Mouse (Mus musculus): ENCODE measurements around the gene Mthfd1. TPM values are rescaled to one million over a fixed set of nuclear protein-coding genes. Genes with fewer than 3 reads are reported as not detected.
A peak's percentile ranks its signal among the peaks of the same experiment; 100 is the strongest.
"Not testable (repeated sequence)": the region's sequence is repeated elsewhere in the genome, so short reads cannot be mapped to it uniquely, and the experiment has no call there.

Mthfd1 gene
- 49.5 and 54.4 TPM in 2 replicates for polyA plus RNA-seq (2014; fragmentation: Nextera tagmentation; extraction: Ambion mirVana)

- Histone ChIP-seq H3K4me2 (replicated peaks; ENCODE audit: low read depth, low read length) (peak within 1 kb of the TSS; percentile 80), H3K9ac (ENCODE audit: low read depth, low read length) (peak within 1 kb of the TSS; percentile 57), H3K27me3 (ENCODE audit: control insufficient read depth, insufficient read depth, low read length) (no peaks in the 10 kb centered on the region), H3K27ac (ENCODE audit: low read depth, low read length) (0 out of 2 replicates have a peak within 1 kb of the TSS, but pooled peaks have one; percentile 12), H3K4me3 (ENCODE audit: low read depth, low read length) (peak within 1 kb of the TSS; percentile 51), H3K4me1 (replicated peaks; ENCODE audit: control insufficient read depth, insufficient read depth, low read length) (peaks cover 3% of the 10 kb centered on the region; the same call in 1 of the 2 replicates), H3K36me3 (ENCODE audit: control insufficient read depth, insufficient read depth, low read length) (no peaks in the 10 kb centered on the region), H3K9me3 (ENCODE audit: control insufficient read depth, low read length) (no peaks in the 10 kb centered on the region)
- WGBS: 2% methylated on average over 43 of the region's 43 CpGs
- DNase-seq (ENCODE audit: low spot score) (peak; percentile 88), ATAC-seq (ENCODE audit: low FRiP score) (peak; percentile 99)
These were observed at the start of gene Mthfd1 for GRCm38 (mm10) chr12:76254725-76255498. Gene Mthfd1, plus strand, starts transcription at chr12:76255298.

- no peaks in the 10 kb centered on the region for H3K36me3 ChIP-seq (ENCODE audit: control insufficient read depth, insufficient read depth, low read length)
- DNase-seq (ENCODE audit: low spot score) (no peak), ATAC-seq (ENCODE audit: low FRiP score) (no peak)
- H3K9me3 ChIP-seq (ENCODE audit: control insufficient read depth, low read length): no peaks in the 10 kb centered on the region
- no peak overlapping the region for H3K4me3 ChIP-seq (ENCODE audit: low read depth, low read length)
- H3K27me3 ChIP-seq (ENCODE audit: control insufficient read depth, insufficient read depth, low read length): no peaks in the 10 kb centered on the region
- no peak overlapping the region for H3K9ac ChIP-seq (ENCODE audit: low read depth, low read length)
- WGBS: 91% methylated on average over 5 of the region's 5 CpGs
- H3K27ac ChIP-seq (ENCODE audit: low read depth, low read length): no peak overlapping the region
- H3K4me2 ChIP-seq (replicated peaks; ENCODE audit: low read depth, low read length): no peak overlapping the region
- no peaks in the 10 kb centered on the region for H3K4me1 ChIP-seq (replicated peaks; ENCODE audit: control insufficient read depth, insufficient read depth, low read length)
These were observed 45.6 kb upstream of the Mthfd1 start for GRCm38 (mm10) chr12:76209429-76209974.

- no peak overlapping the region for H3K27ac ChIP-seq (ENCODE audit: low read depth, low read length)
- 21% methylated on average over 5 of the region's 5 CpGs for WGBS
- no peak overlapping the region for H3K4me3 ChIP-seq (ENCODE audit: low read depth, low read length)
- no peak overlapping the region for H3K4me2 ChIP-seq (replicated peaks; ENCODE audit: low read depth, low read length)
- DNase-seq (ENCODE audit: low spot score) (no peak), ATAC-seq (ENCODE audit: low FRiP score) (no peak)
- H3K9me3 ChIP-seq (ENCODE audit: control insufficient read depth, low read length): no peaks in the 10 kb centered on the region
- no peak overlapping the region for H3K9ac ChIP-seq (ENCODE audit: low read depth, low read length)
- H3K36me3 ChIP-seq (ENCODE audit: control insufficient read depth, insufficient read depth, low read length): no peaks in the 10 kb centered on the region
- no peaks in the 10 kb centered on the region for H3K4me1 ChIP-seq (replicated peaks; ENCODE audit: control insufficient read depth, insufficient read depth, low read length)
- H3K27me3 ChIP-seq (ENCODE audit: control insufficient read depth, insufficient read depth, low read length): no peaks in the 10 kb centered on the region
These were observed 40.0 kb upstream of the Mthfd1 start for GRCm38 (mm10) chr12:76215121-76215520.

- Histone ChIP-seq H3K27me3 (ENCODE audit: control insufficient read depth, insufficient read depth, low read length) (no peaks in the 10 kb centered on the region), H3K4me2 (replicated peaks; ENCODE audit: low read depth, low read length) (no peak overlapping the region), H3K4me1 (replicated peaks; ENCODE audit: control insufficient read depth, insufficient read depth, low read length) (no peaks in the 10 kb centered on the region), H3K36me3 (ENCODE audit: control insufficient read depth, insufficient read depth, low read length) (no peaks in the 10 kb centered on the region), H3K27ac (ENCODE audit: low read depth, low read length) (no peak overlapping the region), H3K4me3 (ENCODE audit: low read depth, low read length) (no peak overlapping the region), H3K9ac (ENCODE audit: low read depth, low read length) (no peak overlapping the region), H3K9me3 (ENCODE audit: control insufficient read depth, low read length) (no peaks in the 10 kb centered on the region)
- DNase-seq (ENCODE audit: low spot score) (no peak), ATAC-seq (ENCODE audit: low FRiP score) (no peak)
- WGBS: 78% methylated on average over 11 of the region's 11 CpGs
These were observed 38.4 kb upstream of the Mthfd1 start for GRCm38 (mm10) chr12:76216716-76217115.

- not testable (repeated sequence) for ATAC-seq (ENCODE audit: low FRiP score); H3K9me3 ChIP-seq (ENCODE audit: control insufficient read depth, low read length); H3K9ac ChIP-seq (ENCODE audit: low read depth, low read length); H3K27ac ChIP-seq (ENCODE audit: low read depth, low read length); H3K4me1 ChIP-seq (replicated peaks; ENCODE audit: control insufficient read depth, insufficient read depth, low read length); H3K4me3 ChIP-seq (ENCODE audit: low read depth, low read length); H3K27me3 ChIP-seq (ENCODE audit: control insufficient read depth, insufficient read depth, low read length); H3K4me2 ChIP-seq (replicated peaks; ENCODE audit: low read depth, low read length); H3K36me3 ChIP-seq (ENCODE audit: control insufficient read depth, insufficient read depth, low read length); DNase-seq (ENCODE audit: low spot score)
- 70% methylated on average over 2 of the region's 8 CpGs for WGBS
These were observed 33.0 kb upstream of the Mthfd1 start for GRCm38 (mm10) chr12:76222104-76222503.

GRCm38 (mm10) chr12:76230644-76231043, 24.5 kb upstream of the Mthfd1 start:
- H3K9me3 ChIP-seq (ENCODE audit: control insufficient read depth, low read length): no peaks in the 10 kb centered on the region
- 78% methylated on average over 4 of the region's 6 CpGs for WGBS
- no peaks in the 10 kb centered on the region for H3K36me3 ChIP-seq (ENCODE audit: control insufficient read depth, insufficient read depth, low read length)
- no peak overlapping the region for H3K9ac ChIP-seq (ENCODE audit: low read depth, low read length)
- ATAC-seq (ENCODE audit: low FRiP score) (no peak), DNase-seq (ENCODE audit: low spot score) (no peak)
- no peaks in the 10 kb centered on the region for H3K27me3 ChIP-seq (ENCODE audit: control insufficient read depth, insufficient read depth, low read length)
- H3K4me1 ChIP-seq (replicated peaks; ENCODE audit: control insufficient read depth, insufficient read depth, low read length): no peaks in the 10 kb centered on the region
- no peak overlapping the region for H3K4me2 ChIP-seq (replicated peaks; ENCODE audit: low read depth, low read length)
- no peak overlapping the region for H3K4me3 ChIP-seq (ENCODE audit: low read depth, low read length)
- H3K27ac ChIP-seq (ENCODE audit: low read depth, low read length): no peak overlapping the region

- Histone ChIP-seq H3K9me3 (ENCODE audit: control insufficient read depth, low read length) (no peaks in the 10 kb centered on the region), H3K27ac (ENCODE audit: low read depth, low read length) (no peak overlapping the region), H3K4me3 (ENCODE audit: low read depth, low read length) (no peak overlapping the region), H3K36me3 (ENCODE audit: control insufficient read depth, insufficient read depth, low read length) (no peaks in the 10 kb centered on the region), H3K9ac (ENCODE audit: low read depth, low read length) (no peak overlapping the region), H3K4me1 (replicated peaks; ENCODE audit: control insufficient read depth, insufficient read depth, low read length) (no peaks in the 10 kb centered on the region), H3K27me3 (ENCODE audit: control insufficient read depth, insufficient read depth, low read length) (no peaks in the 10 kb centered on the region), H3K4me2 (replicated peaks; ENCODE audit: low read depth, low read length) (no peak overlapping the region)
- DNase-seq (ENCODE audit: low spot score): no peak
- no peak for ATAC-seq (ENCODE audit: low FRiP score)
- 94% methylated on average over 6 of the region's 6 CpGs for WGBS
These were observed 19.8 kb upstream of the Mthfd1 start for GRCm38 (mm10) chr12:76235253-76235652.

- Histone ChIP-seq H3K9me3 (ENCODE audit: control insufficient read depth, low read length) (no peaks in the 10 kb centered on the region), H3K36me3 (ENCODE audit: control insufficient read depth, insufficient read depth, low read length) (no peaks in the 10 kb centered on the region), H3K4me1 (replicated peaks; ENCODE audit: control insufficient read depth, insufficient read depth, low read length) (no peaks in the 10 kb centered on the region), H3K4me2 (replicated peaks; ENCODE audit: low read depth, low read length) (no peak overlapping the region), H3K27ac (ENCODE audit: low read depth, low read length) (no peak overlapping the region), H3K9ac (ENCODE audit: low read depth, low read length) (no peak overlapping the region), H3K4me3 (ENCODE audit: low read depth, low read length) (no peak overlapping the region), H3K27me3 (ENCODE audit: control insufficient read depth, insufficient read depth, low read length) (no peaks in the 10 kb centered on the region)
- no peak for ATAC-seq (ENCODE audit: low FRiP score)
- WGBS: 82% methylated on average over 10 of the region's 10 CpGs
- DNase-seq (ENCODE audit: low spot score): no peak
These were observed 15.8 kb upstream of the Mthfd1 start for GRCm38 (mm10) chr12:76239145-76239838.

Data from hindbrain, embryonic 11.5 days (tissue).